Mouse (Mus musculus) CH12F3 (cell line): ENCODE results near the gene Qser1.
"Not testable (repeated sequence)": the region's sequence is repeated elsewhere in the genome, so short reads cannot be mapped to it uniquely, and the experiment has no call there.

Experiments
- in situ Hi-C: fragments of 300-500 bp; cut with MboI; formaldehyde crosslinking; loops from 2 replicates; pipeline ENCODE4 v1.14.3; 2020; ENCODE audit warnings: low sequenced_read_pairs

Qser1 gene

DNA sequence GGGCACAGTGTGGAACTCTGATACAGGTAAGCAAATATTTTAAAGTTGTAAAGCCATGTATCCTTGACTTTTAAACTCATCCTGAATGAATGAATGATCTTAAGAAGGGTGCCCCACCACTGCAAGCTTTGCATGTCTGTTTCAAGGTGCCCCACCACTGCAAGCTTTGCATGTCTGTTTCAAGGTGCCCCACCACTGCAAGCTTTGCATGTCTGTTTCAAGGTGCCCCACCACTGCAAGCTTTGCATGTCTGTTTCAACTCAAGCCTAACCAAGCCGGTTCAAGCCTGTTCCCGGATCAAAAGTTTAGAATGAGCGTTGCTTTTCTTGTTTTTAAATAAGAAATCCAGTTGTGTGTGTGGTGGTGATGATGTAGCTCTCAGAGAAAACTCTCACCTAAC, 2.2 kb upstream of the Qser1 start:
- in situ Hi-C loops, result not testable (repeated sequence)

GRCm38 (mm10) chr2:104817555-104818330, 1.2 kb upstream of the Qser1 start:
- in situ Hi-C loops, result no loop called here

GRCm38 (mm10) chr2:104816866-104817439, 393 bp upstream of the Qser1 start:
- in situ Hi-C loops, result no loop called here

DNA sequence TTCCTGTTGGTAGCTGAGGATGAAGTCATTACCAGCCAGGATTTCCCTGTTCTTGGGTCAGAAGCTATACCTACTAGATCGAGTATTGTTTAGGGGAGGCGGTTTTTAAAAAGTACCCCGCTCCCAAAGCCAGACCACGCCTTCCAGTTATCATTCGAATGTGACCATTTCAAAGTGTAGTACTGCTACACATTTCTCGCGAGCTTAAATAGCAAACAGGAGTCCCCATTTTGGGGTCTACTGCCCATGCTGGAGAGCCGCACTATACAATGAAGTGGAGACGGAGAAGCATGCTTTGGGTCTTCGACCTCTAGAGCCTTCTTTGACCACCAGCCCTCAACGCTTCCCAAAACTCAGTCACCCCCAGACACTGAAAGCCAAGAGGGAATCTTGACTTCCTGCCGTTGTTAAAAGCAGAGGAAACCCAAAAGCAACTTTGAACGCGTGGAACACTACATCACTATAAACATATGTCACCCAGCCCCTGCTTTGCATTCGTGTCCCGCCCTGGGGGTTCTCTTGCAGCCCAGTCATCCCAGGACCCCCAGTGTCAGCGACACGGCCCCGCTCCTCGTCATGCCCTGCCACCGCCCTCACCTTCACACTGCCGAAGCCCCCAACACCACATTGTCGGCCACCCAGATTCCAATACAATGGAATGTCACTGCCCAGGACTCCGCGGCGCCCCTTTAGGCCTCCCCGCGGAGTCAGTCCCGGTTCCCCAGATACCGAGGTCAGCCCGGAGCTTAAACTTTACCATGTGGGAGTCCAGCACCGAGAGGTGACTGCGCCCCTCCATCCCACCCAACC, 794 bp downstream of the Qser1 start:
- in situ Hi-C loops, result no loop called here

DNA sequence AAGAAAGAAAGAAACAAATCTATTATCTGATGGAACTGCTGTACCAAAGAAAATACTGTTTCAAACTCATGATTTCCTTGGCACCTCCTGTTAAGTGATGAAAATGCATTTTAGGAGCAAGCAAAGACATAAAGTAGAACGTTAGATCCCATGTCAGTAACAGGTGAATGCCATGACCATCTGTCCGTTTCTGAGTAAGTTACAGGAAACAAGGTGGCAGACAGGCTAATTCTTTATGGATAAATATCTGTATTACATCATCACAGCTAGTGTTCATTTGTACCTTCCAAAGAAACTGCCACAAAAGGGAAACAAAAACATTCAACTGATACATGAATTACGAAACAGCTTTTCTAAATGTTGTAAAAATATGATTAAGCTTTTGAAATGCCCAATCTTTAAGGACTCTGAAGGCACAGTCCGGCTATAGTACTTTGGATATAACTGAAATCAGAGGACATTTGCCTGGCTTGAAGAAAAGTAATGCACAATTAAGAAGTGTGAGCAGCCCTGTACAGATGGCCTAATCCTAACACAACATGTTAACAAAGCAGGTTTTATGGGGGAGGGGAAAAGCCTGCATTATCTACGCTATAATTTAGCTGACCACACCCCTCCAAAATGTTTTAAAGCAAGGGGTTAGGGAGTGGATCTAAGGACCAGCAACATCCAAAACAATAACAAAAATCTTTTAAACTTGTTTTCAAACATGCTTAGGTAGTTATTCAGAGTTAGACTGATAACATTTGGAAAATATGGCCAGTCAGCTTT, 2.2 kb downstream of the Qser1 start:
- in situ Hi-C loops, result no loop called here

DNA sequence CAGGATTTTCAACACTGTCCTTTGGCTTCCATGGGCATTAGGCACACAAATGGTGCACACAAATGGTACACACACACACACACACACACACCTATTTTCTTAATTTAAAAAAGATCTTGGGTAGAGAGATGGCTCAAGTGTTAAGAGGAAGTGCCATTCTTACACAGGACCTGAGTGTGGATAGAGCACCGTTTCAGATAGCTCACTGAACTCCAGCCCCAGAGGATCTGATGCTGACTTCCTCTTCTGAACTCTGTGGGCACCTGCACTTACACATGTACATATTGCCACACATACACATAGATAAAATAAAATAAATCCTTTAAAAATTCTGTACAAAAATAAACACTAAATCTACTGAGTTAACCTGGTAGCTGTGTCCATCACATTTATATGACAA, 11.1 kb downstream of the Qser1 start:
- in situ Hi-C loops, result no loop called here

DNA sequence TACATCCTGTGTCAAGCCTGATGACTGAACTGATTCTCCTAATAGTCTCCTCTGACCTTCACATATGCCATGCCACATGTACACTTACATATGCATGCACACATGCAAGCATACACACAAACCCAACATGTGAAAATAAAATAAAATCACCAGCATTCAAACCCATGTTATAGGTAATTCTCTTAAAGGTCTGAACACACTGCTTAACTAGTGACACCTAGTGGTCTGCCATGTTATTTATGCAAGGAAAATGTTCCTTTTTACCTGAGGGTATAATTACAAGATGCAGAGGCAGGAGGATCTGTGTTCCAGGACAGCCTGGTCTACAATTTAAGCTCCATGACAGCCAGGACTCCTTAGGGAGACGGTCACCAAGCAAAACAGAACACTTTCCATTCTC, 41.8 kb downstream of the Qser1 start:
- in situ Hi-C loops, result no loop called here

DNA sequence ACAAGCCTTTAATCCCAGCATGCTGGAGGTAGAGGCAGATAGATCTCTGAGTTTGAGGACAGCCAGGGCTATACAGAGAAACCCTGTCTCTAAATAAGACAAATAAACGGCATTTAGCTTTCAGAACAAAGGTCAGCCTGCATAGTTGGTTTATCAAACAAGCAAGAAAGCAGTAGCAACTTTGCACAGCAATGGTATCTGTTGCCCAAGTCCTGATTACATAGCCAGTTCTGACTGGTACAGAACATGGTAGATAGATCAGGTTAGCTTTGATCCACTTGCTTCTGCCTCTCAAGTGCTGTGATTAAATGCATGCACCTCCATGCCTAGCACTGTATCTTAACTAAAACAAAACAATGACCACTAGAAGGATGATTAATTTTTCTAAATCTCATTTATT, 47.9 kb downstream of the Qser1 start:
- in situ Hi-C loops, result no loop called here

GRCm38 (mm10) chr2:104764018-104764417, 52.5 kb downstream of the Qser1 start:
- in situ Hi-C loops, result no loop called here

DNA sequence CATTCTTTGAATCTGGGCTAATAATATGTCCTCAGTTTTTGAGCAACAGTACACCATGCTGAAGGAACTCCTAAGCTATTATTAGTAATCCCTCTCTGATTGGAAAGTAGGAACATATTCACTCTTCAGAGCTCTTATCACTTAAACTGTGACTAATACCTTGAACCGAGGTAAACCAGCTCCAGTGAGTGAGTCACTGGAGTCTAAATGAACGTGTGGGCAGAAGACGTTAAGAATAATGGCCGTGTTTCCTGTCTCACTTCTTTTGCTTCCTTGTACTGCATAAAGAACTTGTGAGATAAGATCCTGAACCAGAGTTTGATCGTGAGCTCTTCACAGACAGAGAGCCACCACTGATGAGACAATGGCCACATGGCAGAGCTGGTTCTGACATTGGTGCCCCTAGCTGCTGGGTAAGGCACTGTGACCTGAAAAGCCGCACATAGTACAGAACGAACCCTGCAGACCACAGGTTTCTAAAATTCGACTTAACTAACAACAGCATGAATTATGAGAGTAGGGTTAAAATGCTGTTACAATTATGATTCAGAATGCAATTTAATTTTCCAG, 53.3 kb downstream of the Qser1 start:
- in situ Hi-C loops, result no loop called here

GRCm38 (mm10) chr2:104750611-104751010, 65.9 kb downstream of the Qser1 start:
- in situ Hi-C loops, result loop anchor here (10.0 kb wide), 1 partner anchor 66 kb away; no protein-coding TSS in a partner anchor

DNA sequence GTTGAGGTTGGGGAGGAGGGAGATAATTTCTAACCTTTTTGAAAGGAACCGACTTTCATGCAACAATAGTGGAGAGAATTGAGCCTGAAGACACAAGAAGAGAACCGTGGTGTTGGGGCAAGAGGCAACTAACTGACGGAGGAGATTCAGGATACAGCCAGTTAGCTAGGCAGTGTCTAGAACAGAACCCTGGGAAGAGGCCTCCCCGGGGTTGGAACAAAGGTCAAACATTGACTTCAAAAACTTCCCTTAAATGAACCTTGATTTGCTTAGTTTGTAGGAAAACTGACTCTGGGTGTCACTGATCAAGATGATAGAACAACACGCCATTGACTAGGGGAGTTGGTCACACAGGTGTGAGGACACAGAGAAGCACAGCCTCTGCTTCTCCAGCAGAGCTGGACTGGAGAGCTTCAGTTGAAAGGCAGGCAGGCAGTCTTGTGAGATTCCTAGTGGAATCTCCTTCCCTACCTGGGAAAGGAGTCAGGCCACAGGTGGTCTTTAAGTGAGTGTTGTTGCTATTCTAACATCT, 67.8 kb downstream of the Qser1 start:
- in situ Hi-C loops, result no loop called here

- in situ Hi-C loops, result no loop called here
Observed at GRCm38 (mm10) chr2:104746251-104746650, 70.3 kb downstream of the Qser1 start.

GRCm38 (mm10) chr2:104743971-104744370, 72.6 kb downstream of the Qser1 start:
- in situ Hi-C loops, result no loop called here

- in situ Hi-C loops, result no loop called here
Observed at GRCm38 (mm10) chr2:104743160-104743559, 73.4 kb downstream of the Qser1 start.

- in situ Hi-C loops, result no loop called here
Observed at GRCm38 (mm10) chr2:104742741-104743064, 73.9 kb downstream of the Qser1 start, which contains the start of gene Depdc7. Gene Depdc7, minus strand, starts transcription at chr2:104742878.

- in situ Hi-C loops, result no loop called here
Observed at GRCm38 (mm10) chr2:104741896-104742740, 74.4 kb downstream of the Qser1 start.

DNA sequence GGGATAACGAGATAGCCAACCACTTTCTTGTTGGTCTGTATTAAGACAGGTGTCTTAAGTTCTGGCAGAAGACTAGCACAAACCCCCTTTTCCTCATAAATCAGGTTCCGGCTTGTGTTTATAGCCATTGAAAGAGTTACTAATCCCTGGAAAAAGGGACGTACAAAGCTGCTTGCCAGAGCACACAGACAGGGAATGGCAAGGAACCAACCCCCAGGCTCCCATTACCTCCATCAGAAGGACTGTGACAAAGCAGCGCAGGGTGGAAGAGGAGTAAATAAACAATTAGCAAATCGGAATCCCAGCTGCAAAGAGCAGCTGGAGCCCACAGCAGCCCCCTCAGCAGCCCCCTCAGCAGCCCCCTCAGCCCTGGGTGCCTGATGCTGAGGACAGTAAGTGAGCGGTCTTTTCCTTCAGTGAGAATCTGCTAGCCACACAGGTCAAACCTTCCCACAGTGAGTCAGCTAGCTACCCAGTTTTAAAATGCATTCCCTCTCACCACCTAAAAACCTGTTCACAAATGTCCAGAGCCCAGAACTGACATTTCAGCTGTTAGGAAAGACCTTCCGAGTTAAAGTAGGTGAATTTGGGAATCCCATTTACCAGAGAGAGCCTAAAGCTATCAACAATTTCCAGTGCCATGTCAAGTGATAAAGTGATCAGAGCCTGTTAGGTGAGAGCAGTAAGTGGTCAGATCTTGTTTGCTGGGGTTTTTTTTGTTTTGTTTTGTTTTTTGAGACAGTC, 75.4 kb downstream of the Qser1 start:
- in situ Hi-C loops, result no loop called here
